Mouse (Mus musculus) lung, embryonic 16.5 days (tissue): Measurements from ENCODE around the gene Sft2d1. TPM values are rescaled to one million over a fixed set of nuclear protein-coding genes. Genes with fewer than 3 reads are reported as not detected.
"Not testable (repeated sequence)": the region's sequence is repeated elsewhere in the genome, so short reads cannot be mapped to it uniquely, and the experiment has no call there.

Source experiments
- ATAC-seq: fragments of 200-750 bp; cut with Nextera tagmentation; 2 replicates; pipeline ENCODE4 v1.8.0; 2017; ENCODE audit warnings: low read depth, mild to moderate bottlenecking, moderate library complexity
- H3K27ac ChIP-seq: fragments of 300-500 bp; sonication (generic); 2 replicates; pipeline ENCODE4 v1.5.1; 2014; ENCODE audit warnings: mild to moderate bottlenecking, control low read depth, low read length
- H3K27me3 ChIP-seq: fragments of 300-500 bp; sonication (generic); 2 replicates; pipeline ENCODE4 v1.6.1; 2014; ENCODE audit warnings: low read depth, low read length, mixed read lengths; ENCODE audit not compliant: control insufficient read depth, insufficient read depth
- H3K36me3 ChIP-seq: fragments of 300-500 bp; sonication (generic); 2 replicates; pipeline ENCODE4 v1.6.1; 2014; ENCODE audit warnings: low read length; ENCODE audit not compliant: control insufficient read depth, insufficient read depth
- H3K4me1 ChIP-seq: fragments of 300-500 bp; sonication (generic); replicated peaks from 2 replicates; pipeline ENCODE4 v1.6.1; 2014; ENCODE audit warnings: low read length, mixed read lengths; ENCODE audit not compliant: control insufficient read depth, insufficient read depth
- H3K4me2 ChIP-seq: fragments of 300-500 bp; sonication (generic); 2 replicates; pipeline ENCODE4 v1.6.1; 2014; ENCODE audit warnings: low read depth, low read length, control low read depth
- H3K4me3 ChIP-seq: fragments of 300-500 bp; sonication (generic); 2 replicates; pipeline ENCODE4 v1.5.1; 2014; ENCODE audit warnings: mild to moderate bottlenecking, low read length, control low read depth
- H3K9ac ChIP-seq: fragments of 300-500 bp; sonication (generic); 2 replicates; pipeline ENCODE4 v1.6.1; 2014; ENCODE audit warnings: low read length, control low read depth
- H3K9me3 ChIP-seq: fragments of 300-500 bp; sonication (generic); 2 replicates; pipeline ENCODE4 v1.6.1; 2016; ENCODE audit warnings: low read length; ENCODE audit not compliant: control insufficient read depth
- WGBS: fragments of 180-500 bp; shearing (Covaris S2); extraction: QIAGEN DNeasy Blood & Tissue Kit; methylation state at CpG from one replicate; pipeline ENCODE4 v1.1.7; 2014; 5-methylcytosine and 5-hydroxymethylcytosine counted together
- polyA plus RNA-seq: library from polyadenylated mRNA; unstranded; fragments of >200 nt; fragmentation: Nextera tagmentation; extraction: Ambion mirVana; gene quantifications from 2 replicates; pipeline ENCODE4 v1.2.1, GENCODE M21; 2015

Sft2d1 gene
- polyA plus RNA-seq, result 78.9 and 83.6 TPM in 2 replicates

DNA sequence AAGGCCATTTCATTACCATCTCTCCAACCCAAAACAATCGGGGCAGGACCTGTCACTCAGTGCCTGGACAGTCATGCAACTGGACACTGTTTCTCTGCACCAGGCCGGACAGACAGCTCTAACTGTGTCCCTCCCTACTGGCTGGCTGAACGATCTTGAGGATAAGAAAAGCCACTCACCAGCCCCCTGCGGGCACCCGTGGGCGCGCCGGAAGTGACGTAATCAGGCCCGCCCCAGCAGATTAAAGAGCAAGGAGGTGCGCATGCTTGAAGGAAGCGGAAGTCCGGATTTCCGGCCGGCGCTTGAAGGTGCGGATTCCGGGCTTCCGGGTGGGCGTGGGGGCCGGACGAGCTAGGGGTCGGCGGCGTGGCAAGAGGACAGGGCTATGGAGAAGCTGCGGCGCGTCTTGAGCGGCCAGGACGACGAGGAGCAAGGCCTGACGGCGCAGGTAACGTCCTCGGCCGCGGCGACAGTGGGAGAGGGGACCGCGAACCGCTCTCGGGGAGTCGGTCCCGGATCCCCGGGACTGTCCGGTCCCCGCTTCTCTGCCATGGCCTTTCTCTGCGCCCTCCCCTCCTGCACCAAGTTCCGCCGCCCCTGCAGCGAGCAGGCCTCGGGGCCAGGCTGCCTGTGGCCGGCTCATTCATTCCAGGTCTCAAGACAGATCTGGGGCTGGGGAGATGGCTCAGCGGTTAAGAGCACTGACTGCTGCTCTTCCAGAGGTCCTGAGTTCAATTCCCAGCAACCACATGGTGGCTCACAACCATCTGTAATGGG, at the start of gene Sft2d1:
TSS of gene Sft2d1 (plus strand) at position 265 of the 777 bp plus-strand sequence.
- Histone ChIP-seq H3K9ac (peak within 1 kb of the TSS; percentile 82), H3K4me1 (peaks cover 9% of the 10 kb centered on the region), H3K9me3 (no peaks in the 10 kb centered on the region), H3K4me3 (peak within 1 kb of the TSS; percentile 82), H3K27me3 (no peaks in the 10 kb centered on the region), H3K27ac (peak within 1 kb of the TSS; percentile 68), H3K4me2 (peak within 1 kb of the TSS; percentile 76), H3K36me3 (no peaks in the 10 kb centered on the region; the same call in 1 of the 2 replicates)
- WGBS, result under 1% methylated on average over 49 of the region's 54 CpGs
- ATAC-seq, result peak; percentile 98

DNA sequence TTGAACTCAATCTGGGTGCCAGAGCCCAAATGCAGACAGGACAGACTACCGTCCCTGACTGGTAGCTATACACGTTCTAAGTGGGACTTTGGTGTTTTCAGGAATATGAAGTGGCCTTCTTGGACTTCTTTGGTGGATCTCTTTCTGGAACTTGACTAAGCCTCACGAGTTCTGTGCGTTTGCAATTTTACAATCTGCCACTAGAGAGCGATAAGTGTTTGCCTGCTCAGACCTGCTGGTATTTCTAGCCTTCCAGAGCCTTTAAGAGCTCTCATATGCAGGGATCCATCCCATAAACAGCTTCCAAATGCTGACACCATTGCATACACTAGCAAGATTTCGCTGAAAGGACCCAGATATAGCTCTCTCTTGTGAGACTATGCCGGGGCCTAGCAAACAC, 46.3 kb upstream of the Sft2d1 start:
- not testable (repeated sequence) for H3K4me3 ChIP-seq, H3K27ac ChIP-seq, H3K27me3 ChIP-seq, H3K4me2 ChIP-seq, H3K36me3 ChIP-seq, H3K9me3 ChIP-seq, H3K4me1 ChIP-seq, H3K9ac ChIP-seq
- 17% methylated on average over 7 of the region's 7 CpGs for WGBS
- peak; percentile 59; the same call in 1 of the 2 replicates for ATAC-seq

DNA sequence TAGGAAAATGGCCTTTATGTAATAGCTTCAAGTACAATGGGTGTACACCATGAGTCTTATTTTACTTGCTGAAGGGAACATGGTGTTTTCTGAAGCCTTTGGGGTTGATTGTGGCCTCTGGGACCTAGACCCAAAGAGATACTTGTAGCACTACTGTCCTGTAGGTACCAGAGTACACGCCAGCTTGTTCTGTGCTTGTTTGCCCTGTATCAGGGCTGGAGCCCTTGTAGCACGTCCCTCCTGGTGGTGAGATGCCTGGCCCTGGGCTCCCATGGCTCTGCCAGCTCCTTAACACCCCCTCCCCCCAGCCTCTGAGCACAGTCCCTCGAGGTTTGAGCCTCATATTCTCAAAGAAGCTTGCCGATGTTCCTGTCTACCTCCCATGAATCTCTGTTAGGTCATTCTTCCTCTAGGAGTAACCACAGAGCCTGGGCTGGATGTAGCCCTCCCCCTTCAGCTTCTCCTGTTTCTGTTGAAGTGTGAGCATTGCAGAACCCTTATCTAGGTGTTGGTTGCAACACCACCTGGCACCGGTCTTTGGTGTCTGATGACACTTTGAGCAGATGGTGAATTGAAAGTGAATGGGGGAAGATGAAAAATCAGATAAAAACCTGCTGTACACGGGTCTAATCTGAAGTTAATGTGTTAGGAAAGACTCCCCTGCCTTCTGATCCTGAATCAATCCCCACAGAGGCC, 38.7 kb upstream of the Sft2d1 start:
- H3K4me3 ChIP-seq, result no peak overlapping the region
- no peaks in the 10 kb centered on the region for H3K9me3 ChIP-seq
- H3K4me1 ChIP-seq, result no peaks in the 10 kb centered on the region; the same call in 1 of the 2 replicates
- H3K4me2 ChIP-seq, result no peak overlapping the region
- no peak overlapping the region for H3K9ac ChIP-seq
- H3K36me3 ChIP-seq, result no peaks in the 10 kb centered on the region
- 28% methylated on average over 6 of the region's 6 CpGs for WGBS
- H3K27ac ChIP-seq, result no peak overlapping the region
- no peak for ATAC-seq
- no peaks in the 10 kb centered on the region; the same call in 1 of the 2 replicates for H3K27me3 ChIP-seq

DNA sequence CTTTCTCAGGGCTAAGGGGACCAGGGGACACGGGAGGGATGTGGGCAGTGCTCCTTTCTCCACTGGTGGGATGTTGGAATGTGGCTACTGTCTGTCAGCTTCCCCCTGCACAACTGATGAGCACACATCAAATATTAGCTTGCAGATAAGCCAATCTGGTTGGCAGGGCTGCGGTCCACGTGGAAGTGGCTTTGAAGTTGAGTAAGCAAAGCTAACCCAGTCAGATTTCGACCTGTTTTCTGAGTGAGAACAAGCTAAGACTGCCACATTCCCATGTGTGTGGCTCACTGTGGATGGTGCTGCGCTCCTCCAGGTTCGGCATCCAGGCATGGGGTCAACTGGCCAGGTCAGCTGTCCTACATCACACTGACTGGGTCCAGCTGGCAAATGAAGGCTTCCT, 38.0 kb upstream of the Sft2d1 start:
- Histone ChIP-seq H3K9me3 (no peaks in the 10 kb centered on the region), H3K4me2 (no peak overlapping the region), H3K27ac (no peak overlapping the region), H3K36me3 (no peaks in the 10 kb centered on the region), H3K4me3 (no peak overlapping the region), H3K4me1 (no peaks in the 10 kb centered on the region; the same call in 1 of the 2 replicates), H3K27me3 (no peaks in the 10 kb centered on the region; the same call in 1 of the 2 replicates), H3K9ac (no peak overlapping the region)
- no peak for ATAC-seq
- WGBS, result 26% methylated on average over 6 of the region's 6 CpGs

DNA sequence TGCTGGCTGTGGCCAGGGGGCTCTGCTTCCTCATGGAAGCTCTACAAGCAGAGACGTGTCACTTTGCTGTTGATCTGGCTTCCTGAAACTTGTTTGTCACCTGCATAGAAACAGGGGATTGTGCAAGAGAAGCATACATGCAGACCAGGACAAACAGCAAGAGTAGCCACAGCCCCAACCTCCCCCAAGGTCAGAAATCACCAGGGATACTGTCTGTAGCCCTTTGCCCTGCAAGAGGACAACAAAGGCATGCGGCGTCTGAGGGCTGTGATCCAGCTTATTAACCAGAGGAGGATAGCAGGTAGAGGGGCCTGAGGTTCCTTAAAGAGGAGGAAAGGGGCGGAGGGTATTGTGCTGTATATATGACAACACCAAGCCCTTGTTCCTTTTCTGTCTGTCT, 34.8 kb upstream of the Sft2d1 start:
- Histone ChIP-seq H3K9ac (no peak overlapping the region), H3K4me1 (no peaks in the 10 kb centered on the region; the same call in 1 of the 2 replicates)
- 57% methylated on average over 4 of the region's 4 CpGs for WGBS

DNA sequence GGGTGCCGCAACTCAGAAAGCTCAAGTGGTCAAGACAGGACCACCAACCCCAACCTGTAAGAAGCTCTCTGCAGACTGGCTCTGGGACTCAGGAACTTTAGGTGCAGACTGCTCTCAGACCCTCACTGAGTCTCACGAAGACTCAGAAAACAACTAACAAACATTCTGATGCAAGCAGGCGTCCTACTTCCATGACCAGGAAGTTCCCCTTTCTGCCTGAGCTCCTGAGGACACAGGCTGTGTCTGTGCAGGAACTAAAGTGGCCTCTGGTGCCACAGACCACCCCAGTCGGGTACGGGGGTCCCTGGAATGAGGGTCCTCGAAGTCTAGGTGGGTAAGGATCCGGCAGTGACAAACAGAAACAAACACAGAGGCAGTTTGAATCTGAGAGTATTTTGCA, 34.2 kb upstream of the Sft2d1 start:
- H3K9ac ChIP-seq, result no peak overlapping the region
- no peaks in the 10 kb centered on the region for H3K36me3 ChIP-seq
- H3K9me3 ChIP-seq, result no peaks in the 10 kb centered on the region
- no peak overlapping the region for H3K4me2 ChIP-seq
- H3K4me1 ChIP-seq, result no peaks in the 10 kb centered on the region; the same call in 1 of the 2 replicates
- H3K4me3 ChIP-seq, result no peak overlapping the region
- no peaks in the 10 kb centered on the region; the same call in 1 of the 2 replicates for H3K27me3 ChIP-seq
- ATAC-seq, result no peak
- no peak overlapping the region for H3K27ac ChIP-seq
- 72% methylated on average over 7 of the region's 7 CpGs for WGBS

More for the DNA sequence above, 34.8 kb upstream of the Sft2d1 start:
- H3K9me3 ChIP-seq, result no peaks in the 10 kb centered on the region
- H3K4me2 ChIP-seq, result no peak overlapping the region
- H3K27me3 ChIP-seq, result no peaks in the 10 kb centered on the region; the same call in 1 of the 2 replicates
- no peak overlapping the region for H3K4me3 ChIP-seq
- no peak for ATAC-seq
- H3K27ac ChIP-seq, result no peak overlapping the region
- H3K36me3 ChIP-seq, result no peaks in the 10 kb centered on the region

DNA sequence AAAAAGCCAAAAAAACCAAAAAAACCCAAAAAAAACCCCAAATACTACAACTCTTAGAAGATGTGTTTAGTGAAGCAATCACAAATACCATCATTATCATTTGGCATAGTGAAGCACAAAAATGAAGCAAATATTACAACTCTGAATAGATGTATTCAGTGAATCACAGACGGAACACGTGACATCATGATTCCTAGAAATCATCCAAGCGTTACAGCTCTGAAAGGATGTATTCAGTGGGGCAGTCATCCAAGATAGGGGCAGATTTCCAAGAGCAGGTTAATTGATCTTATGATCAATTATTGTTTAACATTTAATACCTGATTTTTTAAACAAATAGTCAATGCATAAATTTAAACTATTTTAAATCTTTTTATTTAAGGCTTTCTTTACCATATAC, 33.6 kb upstream of the Sft2d1 start:
- no peaks in the 10 kb centered on the region for H3K9me3 ChIP-seq

DNA sequence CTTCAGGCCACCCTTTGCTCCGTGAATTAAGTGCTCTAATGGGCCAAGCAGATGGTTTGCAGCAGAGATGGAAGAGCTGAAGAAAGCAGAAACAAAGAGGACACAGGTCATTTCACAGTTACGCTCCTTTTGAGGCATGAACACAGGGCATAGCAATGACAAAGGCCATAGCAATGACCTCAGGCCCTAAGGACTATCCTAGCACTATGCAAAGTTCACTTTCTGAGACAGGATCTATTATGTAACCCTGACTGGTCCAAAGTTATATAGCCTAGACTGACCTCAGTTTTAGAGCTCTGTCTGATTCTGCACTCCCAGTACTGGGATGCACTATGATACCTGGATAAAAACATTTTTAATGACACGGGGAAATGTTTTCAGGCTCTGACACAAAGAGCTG, 32.5 kb upstream of the Sft2d1 start:
- H3K36me3 ChIP-seq, result no peaks in the 10 kb centered on the region
- no peak overlapping the region for H3K27ac ChIP-seq
- no peaks in the 10 kb centered on the region for H3K4me1 ChIP-seq
- WGBS, result 62% methylated on average over 3 of the region's 3 CpGs
- H3K4me2 ChIP-seq, result no peak overlapping the region
- no peak overlapping the region for H3K4me3 ChIP-seq
- no peaks in the 10 kb centered on the region for H3K9me3 ChIP-seq
- H3K27me3 ChIP-seq, result no peaks in the 10 kb centered on the region; the same call in 1 of the 2 replicates
- H3K9ac ChIP-seq, result no peak overlapping the region
- no peak for ATAC-seq

More for the DNA sequence above, 33.6 kb upstream of the Sft2d1 start:
- Histone ChIP-seq H3K27ac (no peak overlapping the region), H3K4me2 (no peak overlapping the region), H3K4me3 (no peak overlapping the region), H3K9ac (no peak overlapping the region), H3K4me1 (no peaks in the 10 kb centered on the region; the same call in 1 of the 2 replicates), H3K36me3 (no peaks in the 10 kb centered on the region), H3K27me3 (no peaks in the 10 kb centered on the region; the same call in 1 of the 2 replicates)
- WGBS, result 86% methylated on average over 3 of the region's 3 CpGs
- ATAC-seq, result no peak
